Mouse (Mus musculus): Measurements from ENCODE around the gene Aak1. TPM values are rescaled to one million over a fixed set of nuclear protein-coding genes. Genes with fewer than 3 reads are reported as not detected.

Gene Aak1
- polyA plus RNA-seq, 1 experiment, result 152 TPM

DNA sequence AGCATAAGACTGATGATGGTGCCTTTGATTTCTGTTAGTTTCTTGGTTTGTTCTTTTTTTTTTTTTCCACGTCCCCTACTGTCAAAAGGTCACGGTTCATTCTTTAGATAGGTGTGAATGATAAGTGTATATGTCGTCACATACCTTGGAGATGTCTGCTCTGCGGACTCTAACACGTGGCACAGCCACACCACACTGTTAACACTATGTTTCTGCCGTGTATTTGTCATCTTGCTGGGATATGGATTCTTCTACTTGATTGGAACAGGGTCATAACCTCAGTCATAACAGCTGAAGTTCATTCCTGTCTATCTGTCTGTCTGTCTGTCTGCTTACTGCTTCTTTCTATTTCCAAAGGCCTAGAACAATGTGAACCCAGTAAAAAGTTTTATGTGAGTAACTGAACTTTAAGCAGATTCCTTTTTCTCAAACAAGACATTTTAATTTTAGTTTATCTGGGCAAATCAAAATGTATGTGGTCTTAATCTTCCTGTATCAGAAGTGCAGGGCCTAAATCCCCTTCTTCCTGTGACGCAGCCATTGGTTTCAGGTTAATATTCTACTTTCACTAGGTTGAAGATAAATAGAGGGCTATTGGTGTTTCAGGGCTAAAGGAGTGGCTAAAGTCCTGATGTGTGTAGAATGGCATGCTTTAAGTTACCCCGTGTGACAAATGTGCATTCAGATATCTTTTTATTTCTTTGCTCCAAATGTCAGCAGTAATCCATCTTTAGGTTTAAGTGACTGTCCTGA, 129.0 kb downstream of the Aak1 start:
- H3K27me3 ChIP-seq (ENCODE audit: control insufficient read depth, insufficient read depth, low read length), result no peaks in the 10 kb centered on the region
- DNase-seq, result no peak
- TF ChIP-seq POLR2A (IDR thresholded peaks at IDR 0.05; ENCODE audit: borderline replicate concordance, insufficient read depth, low read length) (no peak), CTCF (IDR thresholded peaks at IDR 0.05; ENCODE audit: borderline replicate concordance, insufficient read depth, low read depth, low read length) (no peak)
- WGBS, result 92% methylated on average over 8 of the region's 8 CpGs
- H3K27ac ChIP-seq (ENCODE audit: insufficient read depth, low read length), result no peak overlapping the region
- no peak overlapping the region for H3K4me3 ChIP-seq (replicated peaks; ENCODE audit: insufficient read depth, low read depth, low read length)
- peaks cover 4% of the 10 kb centered on the region; the same call in 1 of the 2 replicates for H3K4me1 ChIP-seq (ENCODE audit: control insufficient read depth, insufficient read depth, low read length)

DNA sequence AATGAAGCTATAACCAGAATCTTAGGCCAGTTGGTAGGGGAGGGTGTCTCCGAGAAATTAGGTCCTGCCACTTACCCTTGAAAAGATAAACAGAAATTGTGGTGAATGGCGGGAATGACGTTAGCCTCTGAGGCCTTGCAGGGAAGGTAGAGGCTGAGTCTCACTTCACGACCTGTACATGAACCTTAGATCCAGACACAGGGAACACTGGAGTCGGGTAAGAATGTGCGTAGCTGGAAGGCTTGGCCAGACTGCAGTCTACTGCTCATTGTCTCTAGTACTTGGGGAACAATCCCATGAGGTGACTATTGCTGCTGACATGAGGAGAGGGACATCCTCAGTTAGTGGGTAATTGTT, 129.6 kb downstream of the Aak1 start:
- TF ChIP-seq POLR2A (IDR thresholded peaks at IDR 0.05; ENCODE audit: borderline replicate concordance, insufficient read depth, low read length), result no peak
- no peak for TF ChIP-seq CTCF (IDR thresholded peaks at IDR 0.05; ENCODE audit: borderline replicate concordance, insufficient read depth, low read depth, low read length)
- no peak overlapping the region for H3K4me3 ChIP-seq (replicated peaks; ENCODE audit: insufficient read depth, low read depth, low read length)
- H3K27ac ChIP-seq (ENCODE audit: insufficient read depth, low read length), result no peak overlapping the region
- 93% methylated on average over 6 of the region's 6 CpGs for WGBS
- 0 out of 2 replicates have a peak, but pooled peaks cover under 1% of the 10 kb centered on the region for H3K4me1 ChIP-seq (ENCODE audit: control insufficient read depth, insufficient read depth, low read length)
- DNase-seq, result no peak
- no peaks in the 10 kb centered on the region for H3K27me3 ChIP-seq (ENCODE audit: control insufficient read depth, insufficient read depth, low read length)

GRCm38 (mm10) chr6:86981206-86981605, 131.9 kb downstream of the Aak1 start:
- no peak for DNase-seq
- Histone ChIP-seq H3K27me3 (ENCODE audit: control insufficient read depth, insufficient read depth, low read length) (no peaks in the 10 kb centered on the region), H3K4me3 (replicated peaks; ENCODE audit: insufficient read depth, low read depth, low read length) (no peak overlapping the region), H3K27ac (ENCODE audit: insufficient read depth, low read length) (no peak overlapping the region), H3K4me1 (ENCODE audit: control insufficient read depth, insufficient read depth, low read length) (no peaks in the 10 kb centered on the region)
- TF ChIP-seq CTCF (IDR thresholded peaks at IDR 0.05; ENCODE audit: borderline replicate concordance, insufficient read depth, low read depth, low read length) (no peak), POLR2A (IDR thresholded peaks at IDR 0.05; ENCODE audit: borderline replicate concordance, insufficient read depth, low read length) (no peak)
- WGBS, result 59% methylated on average over 2 of the region's 2 CpGs

- no peak overlapping the region for H3K4me3 ChIP-seq (replicated peaks; ENCODE audit: insufficient read depth, low read depth, low read length)
- WGBS, result 85% methylated on average over 8 of the region's 8 CpGs
- no peak for DNase-seq
- TF ChIP-seq POLR2A (IDR thresholded peaks at IDR 0.05; ENCODE audit: borderline replicate concordance, insufficient read depth, low read length) (no peak), CTCF (IDR thresholded peaks at IDR 0.05; ENCODE audit: borderline replicate concordance, insufficient read depth, low read depth, low read length) (no peak)
- no peak overlapping the region for H3K27ac ChIP-seq (ENCODE audit: insufficient read depth, low read length)
- no peaks in the 10 kb centered on the region for H3K4me1 ChIP-seq (ENCODE audit: control insufficient read depth, insufficient read depth, low read length)
- no peaks in the 10 kb centered on the region for H3K27me3 ChIP-seq (ENCODE audit: control insufficient read depth, insufficient read depth, low read length)
Observed at GRCm38 (mm10) chr6:86985314-86986106, 136.2 kb downstream of the Aak1 start.

DNA sequence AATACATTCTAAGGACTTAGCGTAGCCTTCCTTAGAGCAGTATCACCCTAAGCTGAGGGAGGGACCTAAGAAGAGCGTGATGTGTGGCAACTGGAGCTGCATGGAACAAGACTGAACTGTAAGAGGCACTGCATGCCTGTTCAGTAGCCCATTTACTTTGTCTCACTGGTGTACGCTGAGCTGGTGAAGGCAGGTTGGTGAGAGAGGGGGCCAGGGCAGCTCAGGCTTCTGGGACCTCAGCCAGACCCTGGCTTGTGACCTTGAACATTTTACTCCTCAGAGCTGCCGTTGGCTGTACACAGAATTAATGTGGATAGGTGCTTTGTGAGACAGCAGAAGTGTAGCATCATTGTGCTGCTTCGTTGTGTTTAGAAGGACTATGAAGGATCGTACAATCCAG, 140.3 kb downstream of the Aak1 start:
- Histone ChIP-seq H3K27me3 (ENCODE audit: control insufficient read depth, insufficient read depth, low read length) (no peaks in the 10 kb centered on the region), H3K4me3 (replicated peaks; ENCODE audit: insufficient read depth, low read depth, low read length) (no peak overlapping the region), H3K4me1 (ENCODE audit: control insufficient read depth, insufficient read depth, low read length) (no peaks in the 10 kb centered on the region), H3K27ac (ENCODE audit: insufficient read depth, low read length) (no peak overlapping the region)
- no peak for DNase-seq
- TF ChIP-seq CTCF (IDR thresholded peaks at IDR 0.05; ENCODE audit: borderline replicate concordance, insufficient read depth, low read depth, low read length) (no peak), POLR2A (IDR thresholded peaks at IDR 0.05; ENCODE audit: borderline replicate concordance, insufficient read depth, low read length) (no peak)
- WGBS, result 59% methylated on average over 6 of the region's 6 CpGs

DNA sequence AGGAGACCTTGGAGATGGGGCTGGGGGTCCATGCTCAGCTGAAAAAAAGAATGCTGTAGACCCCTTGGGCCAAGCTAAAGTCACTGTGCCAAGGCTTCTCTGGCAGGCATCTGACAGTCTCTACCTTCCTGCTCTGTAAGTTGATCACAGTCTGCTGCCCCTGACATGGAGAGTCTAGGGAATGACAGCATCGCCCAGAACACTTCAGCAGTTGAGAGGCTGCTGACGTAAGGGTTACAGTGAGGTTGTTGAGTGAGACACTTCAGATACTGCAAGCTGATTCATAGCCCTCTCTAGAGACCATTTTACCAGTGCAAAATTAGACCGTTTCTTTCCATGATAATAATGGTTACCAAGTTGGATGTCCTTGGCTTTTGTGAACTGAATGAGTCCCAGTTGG, 141.7 kb downstream of the Aak1 start:
- Histone ChIP-seq H3K4me1 (ENCODE audit: control insufficient read depth, insufficient read depth, low read length) (peaks cover 9% of the 10 kb centered on the region), H3K4me3 (replicated peaks; ENCODE audit: insufficient read depth, low read depth, low read length) (no peak overlapping the region), H3K27me3 (ENCODE audit: control insufficient read depth, insufficient read depth, low read length) (no peaks in the 10 kb centered on the region), H3K27ac (ENCODE audit: insufficient read depth, low read length) (no peak overlapping the region)
- TF ChIP-seq POLR2A (IDR thresholded peaks at IDR 0.05; ENCODE audit: borderline replicate concordance, insufficient read depth, low read length) (no peak), CTCF (IDR thresholded peaks at IDR 0.05; ENCODE audit: borderline replicate concordance, insufficient read depth, low read depth, low read length) (no peak)
- no peak for DNase-seq
- 89% methylated on average over 3 of the region's 3 CpGs for WGBS

GRCm38 (mm10) chr6:86992349-86992748, 143.0 kb downstream of the Aak1 start:
- no peaks in the 10 kb centered on the region for H3K27me3 ChIP-seq (ENCODE audit: control insufficient read depth, insufficient read depth, low read length)
- no peak overlapping the region for H3K4me3 ChIP-seq (replicated peaks; ENCODE audit: insufficient read depth, low read depth, low read length)
- no peak for TF ChIP-seq CTCF (IDR thresholded peaks at IDR 0.05; ENCODE audit: borderline replicate concordance, insufficient read depth, low read depth, low read length)
- no peak for TF ChIP-seq POLR2A (IDR thresholded peaks at IDR 0.05; ENCODE audit: borderline replicate concordance, insufficient read depth, low read length)
- no peak for DNase-seq
- H3K27ac ChIP-seq (ENCODE audit: insufficient read depth, low read length), result no peak overlapping the region
- WGBS, result 90% methylated on average over 8 of the region's 8 CpGs
- peaks cover 14% of the 10 kb centered on the region for H3K4me1 ChIP-seq (ENCODE audit: control insufficient read depth, insufficient read depth, low read length)

- 98% methylated on average over 4 of the region's 4 CpGs for WGBS
- TF ChIP-seq POLR2A (IDR thresholded peaks at IDR 0.05; ENCODE audit: borderline replicate concordance, insufficient read depth, low read length) (no peak), CTCF (IDR thresholded peaks at IDR 0.05; ENCODE audit: borderline replicate concordance, insufficient read depth, low read depth, low read length) (no peak)
- DNase-seq, result no peak
- H3K27ac ChIP-seq (ENCODE audit: insufficient read depth, low read length), result no peak overlapping the region
- H3K4me1 ChIP-seq (ENCODE audit: control insufficient read depth, insufficient read depth, low read length), result peaks cover 16% of the 10 kb centered on the region
- H3K4me3 ChIP-seq (replicated peaks; ENCODE audit: insufficient read depth, low read depth, low read length), result no peak overlapping the region
- no peaks in the 10 kb centered on the region for H3K27me3 ChIP-seq (ENCODE audit: control insufficient read depth, insufficient read depth, low read length)
Observed at GRCm38 (mm10) chr6:86994254-86994653, 144.9 kb downstream of the Aak1 start.

Measured in cerebellum, adult 2 months (tissue).